Mouse (Mus musculus) gastrocnemius, postnatal 4 days (tissue): Measurements from ENCODE around the gene Vwf. TPM values are rescaled to one million over a fixed set of nuclear protein-coding genes. Genes with fewer than 3 reads are reported as not detected.

Experiments used
- DNase-seq, 2 experiments: peaks; one replicate each; pipeline ENCODE4 v3.0.0; 2021 to 2022; ENCODE audit warnings: low spot score in 2 of 2, mixed read lengths in 2 of 2
- total RNA-seq, 2 experiments: library from RNA; stranded (reverse); gene quantifications; 2 replicates each; pipeline ENCODE4 v1.2.3; 2021

Vwf gene
- total RNA-seq, 2 experiments from 2014 or later = 26.3 to 26.7 TPM

GRCm38 (mm10) chr6:125540826-125541225 lies 5.7 kb upstream of the Vwf start:
- DNase-seq = no peak

GRCm38 (mm10) chr6:125541296-125541695 lies 5.3 kb upstream of the Vwf start:
- no peak for DNase-seq

- DNase-seq = no peak
Observed at GRCm38 (mm10) chr6:125548406-125548805, 1.8 kb downstream of the Vwf start.

- DNase-seq = no peak
Observed at GRCm38 (mm10) chr6:125550172-125550571, 3.6 kb downstream of the Vwf start.

GRCm38 (mm10) chr6:125552760-125553159 lies 6.2 kb downstream of the Vwf start:
- DNase-seq = no peak

- no peak for DNase-seq
Observed at GRCm38 (mm10) chr6:125553551-125553950, 7.0 kb downstream of the Vwf start.

- DNase-seq = no peak
Observed at GRCm38 (mm10) chr6:125558831-125559230, 12.3 kb downstream of the Vwf start.

- no peak for DNase-seq
Observed at GRCm38 (mm10) chr6:125561031-125561430, 14.5 kb downstream of the Vwf start.

GRCm38 (mm10) chr6:125561521-125561920 lies 14.9 kb downstream of the Vwf start:
- DNase-seq = no peak

- DNase-seq = no peak
Observed at GRCm38 (mm10) chr6:125564812-125565281, 18.3 kb downstream of the Vwf start.

- DNase-seq = no peak
Observed at GRCm38 (mm10) chr6:125565326-125565725, 18.8 kb downstream of the Vwf start.

- DNase-seq = no peak
Observed at GRCm38 (mm10) chr6:125566656-125567055, 20.1 kb downstream of the Vwf start.

GRCm38 (mm10) chr6:125568381-125568780 lies 21.8 kb downstream of the Vwf start:
- DNase-seq = no peak

GRCm38 (mm10) chr6:125572291-125573188 lies 26.0 kb downstream of the Vwf start:
- DNase-seq = peak; percentile 41 to 72

GRCm38 (mm10) chr6:125573189-125573928 lies 26.8 kb downstream of the Vwf start:
- DNase-seq = peak; percentile 45 to 70

GRCm38 (mm10) chr6:125575080-125575479 lies 28.5 kb downstream of the Vwf start:
- no peak for DNase-seq

GRCm38 (mm10) chr6:125577301-125577700 lies 30.7 kb downstream of the Vwf start:
- DNase-seq = no peak

- no peak for DNase-seq
Observed at GRCm38 (mm10) chr6:125577882-125578646, 31.5 kb downstream of the Vwf start.

GRCm38 (mm10) chr6:125578647-125579011 lies 32.1 kb downstream of the Vwf start:
- DNase-seq = no peak

GRCm38 (mm10) chr6:125579864-125580263 lies 33.3 kb downstream of the Vwf start:
- no peak for DNase-seq

GRCm38 (mm10) chr6:125583666-125584065 lies 37.1 kb downstream of the Vwf start:
- DNase-seq = no peak
